Mouse (Mus musculus) heart, embryonic 13.5 days (tissue): Measurements from ENCODE around the gene Spint3. TPM values are rescaled to one million over a fixed set of nuclear protein-coding genes. Genes with fewer than 3 reads are reported as not detected.
"Not testable (repeated sequence)": the region's sequence is repeated elsewhere in the genome, so short reads cannot be mapped to it uniquely, and the experiment has no call there.

Source experiments
- ATAC-seq: fragments of 200-750 bp; cut with Nextera tagmentation; 2 replicates; pipeline ENCODE4 v1.8.0; 2017; ENCODE audit warnings: moderate TSS enrichment; ENCODE audit not compliant: insufficient number of reproducible peaks, low FRiP score, low TSS enrichment; ENCODE audit errors: extremely low read depth
- H3K27ac ChIP-seq: fragments of 300-500 bp; sonication (generic); replicated peaks from 2 replicates; pipeline ENCODE4 v1.5.1; 2015; ENCODE audit warnings: moderate library complexity, mild to moderate bottlenecking, inconsistent platforms
- H3K27me3 ChIP-seq: fragments of 300-500 bp; sonication (generic); replicated peaks from 2 replicates; pipeline ENCODE4 v1.6.1; 2015; ENCODE audit warnings: mild to moderate bottlenecking, inconsistent platforms
- H3K36me3 ChIP-seq: fragments of 300-500 bp; sonication (generic); 2 replicates; pipeline ENCODE4 v1.6.1; 2015; ENCODE audit warnings: mild to moderate bottlenecking, inconsistent platforms
- H3K4me1 ChIP-seq: fragments of 300-500 bp; sonication (generic); 2 replicates; pipeline ENCODE4 v1.6.1; 2015; ENCODE audit warnings: inconsistent platforms
- H3K4me2 ChIP-seq: fragments of 300-500 bp; sonication (generic); 2 replicates; pipeline ENCODE4 v1.6.1; 2015; ENCODE audit warnings: inconsistent platforms, mild to moderate bottlenecking, moderate library complexity
- H3K4me3 ChIP-seq: fragments of 300-500 bp; sonication (generic); 2 replicates; pipeline ENCODE4 v1.5.1; 2015; ENCODE audit warnings: moderate library complexity, mild to moderate bottlenecking, inconsistent platforms
- H3K9ac ChIP-seq: fragments of 300-500 bp; sonication (generic); 2 replicates; pipeline ENCODE4 v1.6.1; 2015; ENCODE audit warnings: inconsistent platforms, mild to moderate bottlenecking, moderate library complexity
- H3K9me3 ChIP-seq: fragments of 300-500 bp; sonication (generic); 2 replicates; pipeline ENCODE4 v1.6.1; 2016; ENCODE audit warnings: inconsistent platforms
- WGBS: fragments of 180-500 bp; shearing (Covaris S2); methylation state at CpG from one replicate; pipeline ENCODE4 v1.1.7; 2015; ENCODE audit warnings: mixed read lengths; 5-methylcytosine and 5-hydroxymethylcytosine counted together
- polyA plus RNA-seq: library from polyadenylated mRNA; unstranded; fragments of >200 nt; fragmentation: Nextera tagmentation; extraction: Ambion mirVana; gene quantifications from 2 replicates; pipeline ENCODE4 v1.2.1, GENCODE M21; 2015

Gene Spint3
- not detected in 2 replicates for polyA plus RNA-seq

GRCm38 (mm10) chr2:164573359-164573758, at the start of gene Spint3:
TSS of gene Spint3 (minus strand) at chr2:164573459.
- not testable (repeated sequence) for ATAC-seq, H3K9ac ChIP-seq, H3K9me3 ChIP-seq, H3K36me3 ChIP-seq, H3K27ac ChIP-seq, H3K4me3 ChIP-seq, H3K4me1 ChIP-seq, H3K4me2 ChIP-seq, H3K27me3 ChIP-seq
- WGBS, result 71% methylated on average over 6 of the region's 6 CpGs

- Histone ChIP-seq H3K4me1 (no peaks in the 10 kb centered on the region), H3K4me2 (no peak overlapping the region), H3K4me3 (no peak overlapping the region), H3K36me3 (no peaks in the 10 kb centered on the region), H3K27me3 (no peaks in the 10 kb centered on the region), H3K27ac (no peak overlapping the region), H3K9ac (no peak overlapping the region), H3K9me3 (no peaks in the 10 kb centered on the region)
- ATAC-seq, result no peak
- WGBS, result 70% methylated on average over 4 of the region's 4 CpGs
Measured at GRCm38 (mm10) chr2:164621775-164622174, 48.5 kb upstream of the Spint3 start.

DNA sequence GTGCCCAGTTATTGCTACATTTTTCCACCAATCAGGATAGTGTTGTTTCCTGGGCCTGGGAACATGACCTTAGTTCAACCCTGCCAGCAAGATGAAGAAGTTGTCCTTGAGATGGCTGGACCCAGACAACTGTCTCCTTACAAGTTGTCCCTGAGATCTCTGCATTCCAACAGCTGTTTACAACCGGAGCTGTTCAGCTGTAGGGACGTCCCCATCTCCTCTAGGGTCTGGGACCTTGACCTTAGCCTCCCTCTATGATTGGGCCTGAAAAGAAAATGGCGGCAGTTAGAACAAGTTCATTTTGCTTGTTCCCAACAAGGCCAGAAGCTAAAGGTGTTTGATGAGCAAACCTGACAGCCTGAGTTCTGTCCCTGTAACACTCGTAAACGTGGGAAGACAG, 45.8 kb upstream of the Spint3 start:
- Histone ChIP-seq H3K27me3 (no peaks in the 10 kb centered on the region; the same call in 1 of the 2 replicates), H3K36me3 (no peaks in the 10 kb centered on the region), H3K9me3 (no peaks in the 10 kb centered on the region), H3K4me1 (no peaks in the 10 kb centered on the region), H3K27ac (no peak overlapping the region), H3K9ac (no peak overlapping the region), H3K4me3 (no peak overlapping the region), H3K4me2 (no peak overlapping the region)
- no peak for ATAC-seq
- WGBS, result 68% methylated on average over 5 of the region's 5 CpGs

DNA sequence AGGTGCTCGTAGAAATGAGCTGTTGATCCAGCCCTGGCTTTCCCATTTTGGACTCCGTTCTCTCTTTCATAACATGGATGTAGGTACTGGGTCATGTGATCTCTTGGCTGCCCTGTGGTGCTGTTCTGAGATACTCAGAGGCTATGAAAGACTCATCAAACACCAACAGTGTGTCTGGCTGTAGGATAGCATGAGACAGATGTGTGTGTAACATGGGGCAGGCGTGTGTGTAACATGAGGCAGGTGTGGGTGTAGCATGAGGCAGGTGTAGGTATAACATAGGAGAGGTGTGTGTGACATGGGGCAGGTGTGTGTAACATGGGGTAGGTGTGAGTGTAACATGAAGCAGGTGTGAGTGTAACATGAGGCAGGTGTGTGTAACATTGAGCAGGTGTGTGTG, 42.1 kb upstream of the Spint3 start:
- Histone ChIP-seq H3K9ac (no peak overlapping the region), H3K36me3 (no peaks in the 10 kb centered on the region), H3K4me3 (no peak overlapping the region), H3K9me3 (no peaks in the 10 kb centered on the region), H3K27me3 (peaks cover 3% of the 10 kb centered on the region; the same call in 1 of the 2 replicates), H3K4me1 (no peaks in the 10 kb centered on the region), H3K27ac (no peak overlapping the region), H3K4me2 (no peak overlapping the region)
- ATAC-seq, result no peak
- 76% methylated on average over 3 of the region's 3 CpGs for WGBS

GRCm38 (mm10) chr2:164613471-164613870, 40.2 kb upstream of the Spint3 start, which contains the start of the genes Wfdc6b and Wfdc8:
TSS of gene Wfdc6b (plus strand) at chr2:164613522.
TSS of gene Wfdc8 (minus strand) at chr2:164613626.
- not testable (repeated sequence) for ATAC-seq, H3K4me3 ChIP-seq, H3K36me3 ChIP-seq, H3K27me3 ChIP-seq, H3K9ac ChIP-seq, H3K27ac ChIP-seq, H3K4me1 ChIP-seq, H3K9me3 ChIP-seq, H3K4me2 ChIP-seq
- WGBS, result 46% methylated on average over 8 of the region's 8 CpGs

DNA sequence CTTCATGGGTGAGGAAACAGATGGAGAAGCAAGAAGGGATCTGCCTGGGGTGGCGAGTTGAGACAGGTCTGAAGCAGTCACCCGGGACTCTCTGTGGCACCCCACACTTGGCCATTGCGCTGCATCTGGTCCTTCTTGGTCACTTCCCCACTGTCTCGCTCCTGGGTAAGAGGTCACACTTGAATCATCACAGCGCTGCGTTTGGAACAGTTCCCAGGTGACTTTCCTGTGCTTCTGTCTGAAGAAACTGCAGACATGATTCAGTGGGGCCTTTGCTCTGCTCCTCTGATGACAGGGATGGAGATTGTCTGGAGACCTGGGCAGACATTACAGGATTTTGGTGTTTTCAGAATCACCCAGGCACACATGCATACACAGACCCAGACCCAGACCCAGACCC, 35.5 kb upstream of the Spint3 start:
- Histone ChIP-seq H3K27ac (no peak overlapping the region), H3K27me3 (peaks cover 19% of the 10 kb centered on the region), H3K4me2 (no peak overlapping the region), H3K4me3 (no peak overlapping the region), H3K36me3 (no peaks in the 10 kb centered on the region), H3K9me3 (0 out of 2 replicates have a peak, but pooled peaks cover under 1% of the 10 kb centered on the region), H3K9ac (no peak overlapping the region), H3K4me1 (no peaks in the 10 kb centered on the region)
- ATAC-seq, result no peak
- 63% methylated on average over 6 of the region's 6 CpGs for WGBS

DNA sequence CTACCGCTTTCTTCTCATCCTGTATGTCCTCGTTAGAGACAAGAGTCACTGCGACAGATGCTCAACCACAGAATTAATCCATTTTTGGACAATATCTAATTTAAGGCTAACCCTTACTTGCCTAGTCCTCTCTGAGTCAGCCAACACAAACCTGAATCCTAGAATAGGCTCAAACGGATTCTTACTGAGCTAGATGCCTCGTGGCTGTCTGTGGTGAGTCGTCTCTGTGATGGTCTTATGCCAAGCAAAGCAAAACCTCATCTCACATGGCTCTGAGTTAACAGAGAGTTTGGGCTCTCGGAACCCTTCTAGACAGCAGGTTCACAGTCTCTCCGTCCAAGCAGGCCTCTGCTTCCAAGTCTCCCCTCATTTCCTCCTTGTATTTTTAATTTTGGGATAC, 31.2 kb upstream of the Spint3 start:
- WGBS, result 75% methylated on average over 8 of the region's 8 CpGs
- ATAC-seq, result no peak
- no peak overlapping the region for H3K27ac ChIP-seq
- no peak overlapping the region for H3K4me2 ChIP-seq
- no peak overlapping the region for H3K4me3 ChIP-seq
- H3K9ac ChIP-seq, result no peak overlapping the region
- peaks cover 5% of the 10 kb centered on the region; the same call in 1 of the 2 replicates for H3K9me3 ChIP-seq
- H3K27me3 ChIP-seq, result peaks cover 16% of the 10 kb centered on the region
- no peaks in the 10 kb centered on the region for H3K4me1 ChIP-seq
- H3K36me3 ChIP-seq, result no peaks in the 10 kb centered on the region

DNA sequence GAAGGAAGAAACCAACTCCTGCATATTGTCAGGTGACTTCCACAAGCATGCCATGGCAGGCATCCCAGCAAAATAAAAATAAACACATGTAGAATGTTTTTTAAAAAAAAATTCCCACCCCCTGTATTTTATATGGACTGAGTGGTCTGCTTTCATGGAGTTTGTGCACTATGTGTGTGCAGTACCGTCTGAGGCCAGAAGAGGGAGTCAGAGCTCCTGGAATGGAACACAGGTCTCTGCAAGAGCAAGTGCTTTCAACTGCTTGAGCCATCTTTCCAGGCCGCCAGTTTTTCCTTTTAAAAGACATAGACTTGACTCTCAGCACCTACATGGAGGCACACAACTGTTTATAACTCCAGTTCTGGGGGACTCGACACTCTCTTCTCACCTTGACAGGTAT, 30.2 kb upstream of the Spint3 start:
- Histone ChIP-seq H3K27ac (no peak overlapping the region), H3K4me3 (no peak overlapping the region), H3K27me3 (peaks cover 12% of the 10 kb centered on the region), H3K36me3 (no peaks in the 10 kb centered on the region), H3K9me3 (peaks cover 5% of the 10 kb centered on the region; the same call in 1 of the 2 replicates), H3K4me1 (no peaks in the 10 kb centered on the region), H3K4me2 (no peak overlapping the region), H3K9ac (no peak overlapping the region)
- ATAC-seq, result no peak
- 79% methylated on average over 3 of the region's 3 CpGs for WGBS

- Histone ChIP-seq H3K4me2 (no peak overlapping the region), H3K9ac (no peak overlapping the region), H3K36me3 (no peaks in the 10 kb centered on the region), H3K9me3 (peaks cover 5% of the 10 kb centered on the region; the same call in 1 of the 2 replicates), H3K4me3 (no peak overlapping the region), H3K27me3 (no peaks in the 10 kb centered on the region), H3K27ac (no peak overlapping the region), H3K4me1 (no peaks in the 10 kb centered on the region)
- WGBS, result 60% methylated on average over 3 of the region's 3 CpGs
- no peak for ATAC-seq
Measured at GRCm38 (mm10) chr2:164600179-164600578, 26.9 kb upstream of the Spint3 start.

- no peaks in the 10 kb centered on the region for H3K4me1 ChIP-seq
- WGBS, result 63% methylated on average over 4 of the region's 4 CpGs
- no peak within 1 kb of the TSS for H3K9ac ChIP-seq
- H3K4me2 ChIP-seq, result no peak within 1 kb of the TSS
- no peak within 1 kb of the TSS for H3K4me3 ChIP-seq
- no peaks in the 10 kb centered on the region for H3K36me3 ChIP-seq
- no peaks in the 10 kb centered on the region for H3K9me3 ChIP-seq
- H3K27ac ChIP-seq, result no peak within 1 kb of the TSS
- H3K27me3 ChIP-seq, result peaks cover 18% of the 10 kb centered on the region; the same call in 1 of the 2 replicates
- ATAC-seq, result no peak
Measured at GRCm38 (mm10) chr2:164593494-164593893, 20.2 kb upstream of the Spint3 start, which contains the start of gene Eppin. TSS of gene Eppin (minus strand) at chr2:164593594.

- H3K27ac ChIP-seq, result no peak overlapping the region
- no peak overlapping the region for H3K4me3 ChIP-seq
- H3K36me3 ChIP-seq, result no peaks in the 10 kb centered on the region
- H3K27me3 ChIP-seq, result peaks cover 20% of the 10 kb centered on the region; the same call in 1 of the 2 replicates
- H3K9ac ChIP-seq, result no peak overlapping the region
- ATAC-seq, result no peak
- 10% methylated on average over 4 of the region's 4 CpGs for WGBS
- H3K9me3 ChIP-seq, result no peaks in the 10 kb centered on the region
- H3K4me2 ChIP-seq, result no peak overlapping the region
- H3K4me1 ChIP-seq, result no peaks in the 10 kb centered on the region
Measured at GRCm38 (mm10) chr2:164592014-164592413, 18.8 kb upstream of the Spint3 start.

DNA sequence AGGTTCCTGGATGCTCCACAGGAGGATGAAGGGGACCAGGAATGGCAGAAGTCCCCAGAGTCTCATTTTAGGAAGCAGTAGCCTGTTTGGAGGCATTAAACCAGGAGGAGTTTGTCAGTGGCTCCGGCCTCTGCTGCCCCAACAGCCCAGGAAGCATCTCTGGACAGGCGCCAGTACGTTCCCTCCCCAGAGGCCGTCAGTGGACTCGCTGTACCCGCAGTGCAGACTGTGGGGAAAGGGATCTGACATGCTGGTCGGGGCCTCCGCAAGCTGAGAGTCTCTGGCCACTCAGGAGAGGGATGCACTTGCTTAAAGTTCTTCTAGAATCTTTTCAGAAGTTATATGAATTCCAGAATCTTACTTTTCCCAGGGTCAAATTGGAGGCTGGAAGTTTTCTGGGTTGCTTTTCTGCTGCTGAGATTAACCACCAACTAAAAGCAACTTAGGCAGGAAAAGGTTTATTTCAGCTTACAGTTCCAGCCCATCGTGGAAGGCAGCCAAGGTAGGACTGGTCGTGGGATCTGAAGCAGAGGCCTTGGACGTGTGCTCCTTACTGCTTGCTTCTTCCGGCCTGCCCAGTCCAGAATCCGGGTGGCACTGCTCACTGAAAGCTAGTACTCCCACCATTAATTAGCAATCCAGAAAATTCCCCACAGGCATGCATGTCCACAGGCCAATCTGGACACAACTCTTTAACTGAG, 11.9 kb upstream of the Spint3 start, which contains the start of gene Wfdc6a:
TSS of gene Wfdc6a (minus strand) at position 423 of the 701 bp plus-strand sequence.
- not testable (repeated sequence) for H3K4me3 ChIP-seq, H3K9ac ChIP-seq, H3K27ac ChIP-seq, H3K4me2 ChIP-seq, ATAC-seq, H3K36me3 ChIP-seq, H3K4me1 ChIP-seq, H3K9me3 ChIP-seq
- peaks cover 11% of the 10 kb centered on the region; the same call in 1 of the 2 replicates for H3K27me3 ChIP-seq
- WGBS, result 50% methylated on average over 13 of the region's 13 CpGs
